Mouse (Mus musculus) brain, embryonic 18.5 days (tissue): ENCODE results near the gene Irf3.

Source experiments
- DNase-seq: peaks from one replicate; pipeline ENCODE4 v3.0.0-alpha.2; 2012; ENCODE audit warnings: low read depth, low spot score

Irf3 gene

DNA sequence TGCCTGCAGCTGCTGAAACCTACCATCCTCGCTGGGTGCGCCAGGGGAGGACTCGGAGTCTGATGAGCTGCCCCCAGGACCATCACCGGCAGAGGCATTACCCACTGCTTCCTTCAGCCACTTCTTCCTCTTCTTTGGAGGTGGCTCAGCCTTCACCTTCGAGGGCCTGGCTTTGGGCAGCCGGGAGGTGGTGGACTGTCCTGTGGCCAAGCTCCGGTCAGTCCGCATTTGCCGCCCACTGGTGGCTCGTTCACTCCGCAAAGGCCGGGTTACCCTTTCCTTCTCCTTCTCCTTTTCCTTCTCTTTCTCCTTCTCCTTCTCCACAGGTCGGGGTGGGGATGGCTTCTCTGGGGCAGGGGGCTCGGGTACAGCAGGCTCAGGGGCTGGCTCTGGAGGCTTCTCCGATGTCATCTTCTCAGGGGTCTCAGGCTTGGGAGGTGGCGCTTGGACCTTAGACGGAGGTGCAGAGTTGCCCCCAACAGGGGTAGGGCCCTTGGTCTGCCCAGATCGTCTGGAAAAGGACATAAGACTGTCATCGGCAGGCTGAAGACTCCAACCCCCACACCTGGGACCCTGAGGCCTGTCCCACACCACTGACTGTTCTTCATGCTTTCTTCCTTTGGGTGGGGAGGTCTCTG is 36.4 kb downstream of the Irf3 start:
- DNase-seq = no peak

DNA sequence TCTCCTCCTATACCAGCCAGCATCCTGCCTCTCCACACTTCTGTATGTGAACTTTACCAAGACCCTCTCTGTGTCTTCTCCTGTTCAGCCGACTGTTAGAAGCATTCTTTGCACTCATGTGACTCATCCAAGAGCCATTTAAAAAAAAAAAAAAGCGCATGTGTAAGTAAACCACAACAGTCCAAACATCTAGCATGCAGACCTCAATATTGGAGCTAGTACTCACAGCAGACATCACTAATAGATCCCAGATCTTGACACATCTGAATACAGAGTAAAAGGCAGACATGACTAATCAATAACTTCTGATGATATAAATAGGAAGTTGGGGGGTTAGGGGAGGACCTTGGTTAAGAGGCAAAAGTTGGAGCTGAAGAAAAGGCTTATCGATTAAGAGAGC is 38.2 kb downstream of the Irf3 start:
- DNase-seq = no peak

DNA sequence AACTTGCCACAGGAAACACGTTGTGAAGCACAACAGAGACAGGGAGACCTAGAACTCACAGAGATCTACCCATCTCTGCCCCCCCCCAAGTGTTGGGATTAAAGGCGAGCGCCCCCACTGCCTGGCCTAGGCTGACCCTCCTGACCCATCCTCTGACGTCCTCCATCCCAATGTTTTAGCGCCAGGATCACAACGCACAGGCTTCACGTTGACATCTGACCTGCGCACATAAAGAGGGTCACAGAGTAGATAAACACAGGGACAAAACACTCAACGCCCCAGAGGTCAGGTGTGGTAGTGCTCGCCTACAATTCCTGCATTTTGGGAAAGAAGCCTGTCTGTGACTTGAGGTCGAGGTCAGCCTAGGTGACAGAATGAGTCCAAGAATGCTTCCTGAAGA is 39.3 kb downstream of the Irf3 start:
- no peak for DNase-seq

DNA sequence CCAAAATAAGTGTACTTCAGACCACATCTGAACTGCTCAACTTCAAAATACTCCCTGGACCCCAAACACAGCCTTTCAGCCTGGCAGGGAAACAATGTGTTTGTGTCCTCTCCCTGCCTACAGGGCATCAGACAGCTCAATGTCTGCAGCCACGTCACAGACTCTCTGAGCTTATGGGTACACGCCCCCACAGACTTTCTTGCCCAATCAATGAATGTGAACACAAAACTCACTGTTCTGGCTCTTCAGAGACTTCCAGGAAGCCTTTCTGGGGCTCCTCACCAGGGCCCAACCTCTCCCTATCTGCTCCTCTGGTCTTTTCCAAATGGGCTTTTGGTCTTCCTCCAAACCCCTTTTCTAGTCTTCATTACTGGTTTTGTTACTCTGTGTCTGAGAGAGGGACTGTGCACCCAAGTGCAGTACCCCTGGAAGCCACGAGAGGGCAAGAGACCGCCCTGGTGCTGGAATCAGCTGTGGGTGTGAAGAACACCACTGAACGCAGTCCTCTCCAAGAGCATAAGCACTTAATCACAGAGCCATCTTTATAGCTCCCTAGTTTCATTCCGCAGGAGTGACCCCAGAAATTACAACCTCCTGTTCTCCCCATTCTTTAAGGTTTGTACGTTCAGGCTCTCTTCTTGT is 40.4 kb downstream of the Irf3 start:
- DNase-seq = no peak

DNA sequence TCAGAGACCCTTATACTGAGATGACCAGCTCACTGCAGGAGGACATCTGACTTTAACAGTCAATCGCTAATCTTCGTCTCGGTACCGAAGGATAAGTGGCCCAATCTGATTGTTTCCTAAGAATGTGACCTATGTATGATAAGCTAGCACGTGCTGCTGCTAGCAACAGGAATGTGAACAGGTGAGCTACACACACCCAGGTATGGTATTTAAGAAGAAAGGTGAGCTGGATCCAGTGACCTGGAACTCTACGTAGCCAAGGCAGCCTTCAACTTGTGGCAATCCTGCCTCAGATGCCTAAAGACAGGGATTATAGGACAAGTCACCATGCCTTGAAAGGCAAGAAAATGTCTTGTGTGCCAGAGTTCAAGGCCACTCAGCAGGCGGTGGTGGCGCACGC is 41.0 kb downstream of the Irf3 start:
- no peak for DNase-seq

DNA sequence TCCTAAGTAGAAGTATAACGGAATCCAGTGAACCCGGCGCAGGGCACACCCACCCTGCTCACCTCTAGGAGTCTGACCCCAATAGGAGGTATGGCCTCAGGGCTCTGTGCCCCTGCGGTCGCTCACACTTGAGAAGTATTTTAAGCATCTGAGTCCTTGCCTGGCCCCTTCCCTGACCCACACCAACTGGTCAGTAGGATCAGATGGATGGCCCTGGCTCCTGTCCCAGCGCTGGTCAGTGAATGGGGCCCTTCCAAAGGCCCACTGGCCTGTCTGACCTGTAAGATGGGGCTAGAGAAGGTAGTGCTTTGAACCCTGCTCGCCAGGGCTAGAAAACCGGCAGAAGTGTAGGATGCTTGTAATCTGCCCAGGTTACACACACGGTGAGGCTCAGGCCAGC is 43.4 kb downstream of the Irf3 start:
- DNase-seq = no peak

DNA sequence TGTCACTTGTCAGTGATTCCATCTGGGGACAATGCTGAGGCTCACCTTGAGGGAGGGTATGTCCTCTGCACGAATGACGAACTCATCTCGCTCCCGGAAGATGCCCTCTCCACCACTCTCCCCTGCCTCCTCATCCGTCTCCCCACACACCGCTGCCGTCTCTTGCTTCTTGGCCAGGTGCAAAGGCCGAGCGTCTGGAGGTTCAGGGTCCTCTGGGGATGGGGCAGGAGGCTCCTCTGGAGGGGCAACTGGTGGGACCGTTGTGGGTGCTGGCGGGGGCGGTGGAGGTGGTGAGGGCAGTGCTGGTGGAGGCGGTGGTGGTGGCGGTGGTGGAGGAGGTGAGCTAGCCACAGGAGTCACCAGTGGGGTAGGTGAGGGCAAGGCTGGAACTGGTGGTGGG is 45.9 kb downstream of the Irf3 start:
- DNase-seq = no peak

DNA sequence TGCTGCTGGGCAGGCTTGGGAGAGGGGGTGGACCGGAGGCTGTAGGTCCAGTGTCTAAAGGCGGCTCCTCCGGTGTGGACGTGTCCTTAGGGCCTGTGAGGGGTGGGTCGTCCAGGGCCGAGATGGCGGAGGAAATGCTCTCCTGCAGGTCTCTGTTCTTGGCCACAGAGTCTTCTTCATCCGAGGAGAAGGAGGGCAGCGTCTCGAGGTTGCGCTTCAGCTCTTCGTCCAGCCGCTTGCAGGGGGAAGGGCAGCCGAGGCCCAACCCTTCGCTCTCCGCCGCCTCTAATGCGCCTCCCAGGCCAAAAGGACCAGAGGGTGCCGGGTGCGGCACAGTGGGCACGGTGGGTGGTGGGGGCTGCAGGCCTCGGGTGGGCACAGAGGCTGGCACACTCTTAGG is 48.3 kb downstream of the Irf3 start:
- no peak for DNase-seq

DNA sequence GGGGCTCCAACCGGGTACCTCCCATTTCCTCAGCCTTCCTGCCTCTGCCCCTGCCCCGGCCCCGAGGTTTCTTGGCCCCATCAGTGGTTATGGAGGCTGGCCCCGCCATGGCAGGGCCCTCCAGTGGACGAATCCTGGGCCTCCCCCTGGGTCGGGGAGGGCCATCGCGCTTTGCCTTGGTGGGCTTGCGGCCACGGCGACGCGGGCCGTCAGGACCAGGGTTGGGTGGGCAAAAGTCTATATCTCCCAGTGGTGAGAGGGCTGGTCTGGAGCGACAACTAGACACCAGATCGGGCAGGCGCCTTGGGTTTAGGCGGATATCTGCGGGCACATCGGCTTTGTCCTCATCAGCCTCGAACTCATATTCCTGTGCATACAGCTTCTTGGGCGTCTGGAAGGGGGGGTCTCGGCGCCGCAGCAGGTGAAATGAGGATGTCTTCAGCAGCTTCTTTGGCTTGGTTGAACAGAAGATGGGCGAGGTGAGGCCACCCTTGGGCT is 49.5 kb downstream of the Irf3 start:
- DNase-seq = no peak

DNA sequence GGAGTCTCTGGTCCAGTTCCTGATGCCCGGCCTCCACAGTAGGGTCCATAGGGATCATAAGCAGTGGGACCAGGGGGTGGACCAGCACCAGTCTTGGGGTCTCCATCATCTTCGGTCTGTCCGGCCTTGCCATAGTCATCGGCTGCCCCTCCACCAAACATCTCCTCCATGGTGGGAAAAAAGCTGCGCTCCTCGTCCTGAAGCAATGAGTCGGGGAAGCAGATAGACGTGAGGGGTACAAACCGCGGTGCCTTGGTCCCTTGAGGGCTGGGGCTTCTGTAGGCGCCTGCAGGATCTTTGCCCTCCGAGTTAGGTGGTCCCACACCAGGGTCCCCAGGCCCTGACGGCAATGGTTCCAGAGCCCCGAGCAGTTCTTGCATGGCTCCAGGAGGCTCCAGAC is 50.0 kb downstream of the Irf3 start:
- no peak for DNase-seq

DNA sequence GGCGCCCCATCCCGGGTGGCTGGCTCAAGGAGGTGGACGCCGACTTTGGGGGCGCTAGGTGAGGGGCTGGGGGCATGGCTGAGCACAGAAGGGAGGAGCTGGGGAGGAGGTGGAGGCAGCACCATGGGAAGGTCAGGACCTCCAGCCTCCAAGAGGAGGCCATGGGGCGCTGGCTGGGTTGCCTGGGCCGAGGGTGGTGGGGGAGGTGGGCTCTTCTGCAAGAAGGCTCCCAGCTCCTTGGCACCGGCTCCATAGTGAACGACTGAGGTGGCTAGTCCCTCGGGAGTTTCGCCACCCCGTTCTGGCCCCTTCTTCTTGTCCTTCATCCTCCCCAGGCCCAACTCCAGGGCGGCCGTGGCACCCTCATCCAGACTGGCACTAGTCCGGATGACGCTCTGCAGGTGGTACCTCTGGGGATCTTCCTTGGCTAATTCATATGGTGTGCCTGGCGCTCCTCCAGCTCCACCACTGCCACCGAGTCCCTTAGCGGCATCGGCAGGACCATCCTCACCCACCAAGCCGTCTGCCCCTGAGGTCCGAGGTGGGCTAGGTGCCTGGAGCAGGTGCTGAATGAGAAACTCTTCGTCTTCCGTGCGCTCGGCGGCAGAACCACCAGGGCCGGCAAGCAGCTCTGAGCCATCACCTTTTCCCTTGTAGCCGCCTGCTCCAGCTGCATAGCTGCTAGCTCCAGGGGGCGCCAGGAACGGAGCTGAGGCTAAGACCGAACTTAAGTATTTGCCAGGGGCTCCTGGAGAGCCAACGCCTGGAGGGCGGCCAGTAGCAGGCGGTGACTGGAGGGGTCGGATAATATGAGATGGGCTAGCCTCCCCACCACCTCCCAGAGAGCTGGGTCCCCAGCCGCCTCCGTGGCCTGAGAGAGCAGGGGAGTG is 50.8 kb downstream of the Irf3 start:
- DNase-seq = no peak

DNA sequence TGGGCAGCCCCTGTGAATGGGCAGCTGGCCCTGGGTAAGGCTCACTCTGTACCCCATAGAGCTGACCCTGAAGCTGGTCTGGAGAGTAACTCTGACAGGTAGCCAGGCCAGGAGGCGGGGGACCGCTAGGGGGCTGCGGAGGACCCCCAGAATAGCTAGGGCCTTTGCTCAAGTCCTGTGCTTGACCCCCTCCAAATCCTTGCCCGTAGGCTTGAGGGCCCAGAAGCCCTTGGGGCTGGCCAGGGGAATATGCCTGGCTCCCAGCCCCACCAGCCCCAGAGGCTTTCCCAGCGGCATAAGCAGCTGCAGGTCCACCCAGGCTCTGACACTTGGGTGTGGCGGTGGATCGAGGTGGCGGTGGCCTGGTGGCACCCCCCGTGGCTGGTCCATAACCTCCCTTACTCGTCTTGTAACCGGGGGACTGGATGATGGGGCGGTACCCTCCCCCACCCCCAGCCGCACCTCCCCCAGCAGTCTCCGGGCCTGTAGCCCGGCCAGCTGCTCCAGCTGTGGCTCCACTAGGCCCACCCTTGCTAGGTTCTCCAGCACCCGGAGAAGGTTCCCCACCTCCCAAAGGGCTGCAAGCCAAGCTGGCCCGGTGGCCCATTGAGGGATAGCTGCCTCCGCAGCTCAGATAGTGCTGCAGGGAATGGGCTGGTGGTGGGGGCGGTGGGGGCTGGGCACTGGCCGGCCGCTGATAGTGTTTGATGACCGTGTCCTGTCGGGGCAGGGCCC is 51.6 kb downstream of the Irf3 start:
- DNase-seq = no peak

DNA sequence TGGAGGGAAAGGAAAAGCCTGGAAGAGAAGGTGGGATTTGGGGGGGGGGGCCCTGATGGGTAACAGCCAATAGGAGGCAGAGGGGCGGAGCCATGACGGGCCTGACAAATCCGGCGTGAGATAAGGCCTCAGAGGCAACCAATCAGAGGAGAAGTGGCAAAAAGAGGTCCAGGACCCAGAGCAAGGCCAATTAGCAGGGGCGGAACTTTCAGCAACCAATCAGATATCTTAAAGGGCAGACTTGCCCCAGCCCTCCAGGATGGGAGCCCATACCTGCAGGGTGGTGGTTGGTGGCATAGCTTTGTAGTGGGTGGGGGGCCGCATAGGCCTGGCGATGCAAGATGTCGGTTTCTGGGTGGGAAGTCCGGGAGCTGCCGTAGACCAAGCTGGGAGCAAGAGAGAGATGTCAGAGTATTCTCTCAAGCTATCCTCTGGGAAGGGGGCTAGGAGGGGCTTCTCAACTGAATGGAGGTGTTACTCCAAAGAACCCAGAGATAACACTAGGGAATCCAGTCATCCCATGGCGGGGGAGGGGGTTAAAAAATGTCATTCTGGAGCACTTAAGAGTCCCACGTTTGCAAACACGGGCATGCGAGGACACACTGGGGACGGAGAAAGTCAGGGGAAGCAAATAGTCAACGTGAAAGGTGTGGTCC is 53.6 kb downstream of the Irf3 start:
- DNase-seq = peak; percentile 79

DNA sequence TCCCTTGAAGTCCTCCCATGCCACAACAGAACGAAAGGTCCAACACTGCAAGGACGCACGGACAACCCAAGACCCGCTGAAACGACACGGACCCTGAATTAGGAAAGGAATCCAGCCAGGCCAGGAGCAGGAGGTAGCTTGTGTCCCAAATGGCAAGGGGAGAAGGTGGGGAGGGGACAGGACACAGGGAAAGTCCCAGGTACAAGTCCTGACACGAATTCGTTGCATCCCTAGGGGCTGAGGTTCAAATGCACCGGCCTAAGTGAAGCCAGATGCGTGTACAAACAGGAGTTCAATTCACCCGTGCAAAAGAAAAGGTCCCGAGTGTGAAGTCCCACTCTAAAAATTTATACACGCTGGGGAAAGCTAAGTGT is 54.1 kb downstream of the Irf3 start:
- DNase-seq = no peak
